Mouse (Mus musculus): Measurements from ENCODE around the gene Olfm2.
A peak's percentile ranks its signal among the peaks of the same experiment; 100 is the strongest.
"Not testable (repeated sequence)": the region's sequence is repeated elsewhere in the genome, so short reads cannot be mapped to it uniquely, and the experiment has no call there.

Gene Olfm2

DNA sequence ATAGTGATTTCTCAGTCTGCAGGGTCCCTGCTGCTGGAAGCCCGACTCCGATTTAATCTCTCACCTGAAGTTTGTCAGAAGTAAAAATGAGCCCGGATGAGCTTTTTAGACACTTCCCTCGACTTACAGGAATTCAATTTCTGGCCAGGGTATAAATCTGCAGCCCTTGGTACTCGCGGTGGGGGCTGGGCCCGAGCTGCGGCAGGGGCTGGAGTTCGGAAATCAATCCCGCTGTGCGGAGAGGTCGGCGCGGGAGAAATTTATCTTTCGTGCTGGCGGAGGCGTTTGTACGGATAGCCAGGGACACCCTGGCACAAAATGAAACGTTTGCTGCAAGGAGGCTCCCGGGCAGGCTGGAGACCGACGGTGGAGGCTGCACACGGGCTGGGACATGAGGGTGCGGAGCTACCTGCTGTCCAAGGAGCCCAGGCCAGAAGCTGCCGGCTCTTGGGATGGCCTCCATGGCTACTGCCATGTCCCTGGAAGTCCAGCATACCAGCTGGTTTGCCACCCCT lies 51.4 kb downstream of the Olfm2 start:
- DNase-seq, result no peak

GRCm38 (mm10) chr9:20692863-20693262 lies 53.3 kb downstream of the Olfm2 start:
- DNase-seq, result no peak

GRCm38 (mm10) chr9:20690449-20690848 lies 55.7 kb downstream of the Olfm2 start:
- not testable (repeated sequence) for DNase-seq

DNA sequence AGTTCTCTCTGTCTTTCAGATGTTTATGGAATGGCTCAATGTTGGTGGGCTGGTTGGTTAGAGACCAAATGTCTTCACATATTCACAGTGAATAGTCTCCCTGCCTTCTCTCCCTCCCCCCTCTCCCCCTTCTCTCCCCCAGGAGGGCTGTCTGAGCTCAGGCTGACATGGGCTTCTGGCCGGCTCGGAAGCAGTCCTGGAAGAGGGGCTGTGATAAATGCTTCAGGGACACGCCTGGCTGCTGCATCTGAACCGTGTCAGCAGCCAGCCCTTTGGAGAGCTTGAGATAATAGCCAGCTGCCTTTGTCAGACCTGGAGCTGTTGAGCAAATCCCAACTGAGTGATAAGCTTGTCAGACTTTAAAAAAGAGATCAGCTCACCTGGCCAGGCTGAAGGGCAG lies 56.2 kb downstream of the Olfm2 start:
- DNase-seq, result no peak

- no peak for DNase-seq
These were observed 56.7 kb downstream of the Olfm2 start for GRCm38 (mm10) chr9:20689403-20689802.

- DNase-seq, result no peak
These were observed 60.9 kb downstream of the Olfm2 start for GRCm38 (mm10) chr9:20685081-20685861.

DNA sequence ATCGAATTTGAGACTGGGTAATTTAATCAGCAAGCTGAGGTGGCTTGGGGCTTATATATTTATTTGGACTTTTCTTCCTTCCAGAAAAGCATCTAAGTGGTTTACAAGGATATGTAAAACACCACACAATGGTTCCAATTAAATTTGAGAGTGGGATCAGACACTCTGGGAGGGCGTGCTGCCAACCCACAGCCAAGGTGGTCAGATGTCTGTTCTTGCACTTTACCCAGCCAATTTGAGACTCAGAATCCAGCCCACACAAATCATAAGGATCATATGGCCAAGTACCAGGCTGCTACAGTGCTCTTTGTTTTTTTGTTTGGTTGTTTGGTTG lies 63.8 kb downstream of the Olfm2 start:
- no peak for DNase-seq

- DNase-seq, result no peak
These were observed 64.4 kb downstream of the Olfm2 start for GRCm38 (mm10) chr9:20681546-20682388.

GRCm38 (mm10) chr9:20680378-20680958 lies 65.7 kb downstream of the Olfm2 start:
- DNase-seq, result no peak

DNA sequence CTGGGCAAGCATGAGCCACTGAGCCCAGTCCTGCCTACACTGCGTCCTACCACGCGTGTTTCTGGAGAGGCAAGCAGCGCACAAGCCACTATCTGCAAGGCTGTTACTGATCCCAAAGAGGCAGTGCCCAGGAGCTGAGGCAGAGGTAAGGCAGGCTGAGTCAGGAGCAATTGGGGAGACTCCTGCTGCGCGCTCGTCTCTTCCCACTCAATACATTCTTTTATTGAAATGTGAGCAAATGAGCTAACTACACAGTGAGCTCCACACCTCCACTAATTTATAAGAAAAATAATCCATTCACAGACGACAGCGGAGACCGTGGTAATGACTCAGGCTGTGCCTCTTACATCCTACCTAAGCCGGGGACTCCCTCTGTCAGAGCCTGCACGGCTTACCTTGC lies 68.3 kb downstream of the Olfm2 start:
- no peak for DNase-seq

DNA sequence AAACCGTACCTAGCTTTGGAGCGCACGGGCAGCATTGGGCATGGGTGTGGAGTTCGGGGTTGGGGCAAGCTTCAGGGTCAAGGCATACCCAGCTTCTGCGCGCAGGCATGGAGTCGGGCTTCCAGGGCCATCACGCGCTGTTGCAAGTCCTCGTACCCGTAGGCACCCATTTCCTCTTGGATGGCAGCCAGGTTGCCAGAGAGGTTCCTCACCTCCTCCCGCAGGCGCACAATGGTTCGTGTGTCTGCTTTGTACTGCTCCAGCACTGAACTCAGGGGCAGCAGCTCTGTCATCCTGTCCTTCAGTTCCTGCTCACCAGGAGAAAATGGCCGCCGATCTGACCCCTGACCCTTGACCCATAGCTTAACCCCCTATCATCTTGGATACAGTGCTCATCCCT lies 74.1 kb downstream of the Olfm2 start:
- DNase-seq, result no peak

- DNase-seq, result no peak
These were observed 78.1 kb downstream of the Olfm2 start for GRCm38 (mm10) chr9:20668065-20668464.

GRCm38 (mm10) chr9:20666510-20667034 lies 79.6 kb downstream of the Olfm2 start:
- no peak for DNase-seq

GRCm38 (mm10) chr9:20665925-20666324 lies 80.2 kb downstream of the Olfm2 start:
- no peak for DNase-seq

- DNase-seq, result no peak
These were observed 81.0 kb downstream of the Olfm2 start for GRCm38 (mm10) chr9:20664982-20665637.

DNA sequence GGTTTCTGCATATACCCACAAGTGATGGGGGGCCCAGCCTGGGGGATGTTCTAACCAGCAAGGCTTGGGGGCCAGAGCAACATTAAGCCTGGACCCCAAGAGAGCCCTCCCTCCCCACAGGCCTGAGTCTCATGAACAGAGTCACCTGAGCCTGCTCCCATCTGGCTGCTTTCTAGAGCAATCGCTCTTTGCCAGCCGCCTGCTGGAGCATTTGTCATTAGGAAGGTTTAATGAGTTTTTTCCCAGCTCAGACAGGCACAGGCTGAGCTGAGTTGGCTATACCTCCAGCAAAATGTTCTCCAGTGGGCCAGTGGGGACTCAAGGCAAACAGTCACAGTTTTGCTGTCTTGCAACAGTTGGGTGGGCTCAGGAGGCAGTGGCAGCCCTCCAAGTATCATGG lies 81.8 kb downstream of the Olfm2 start:
- DNase-seq, result no peak

- DNase-seq, result no peak
These were observed 82.2 kb downstream of the Olfm2 start for GRCm38 (mm10) chr9:20663956-20664355.

GRCm38 (mm10) chr9:20662874-20663273 lies 83.3 kb downstream of the Olfm2 start:
- no peak for DNase-seq

- DNase-seq, result peak; percentile 75
These were observed 83.8 kb downstream of the Olfm2 start for GRCm38 (mm10) chr9:20662325-20662724.

- DNase-seq, result no peak
These were observed 88.6 kb downstream of the Olfm2 start for GRCm38 (mm10) chr9:20657546-20657945.

DNA sequence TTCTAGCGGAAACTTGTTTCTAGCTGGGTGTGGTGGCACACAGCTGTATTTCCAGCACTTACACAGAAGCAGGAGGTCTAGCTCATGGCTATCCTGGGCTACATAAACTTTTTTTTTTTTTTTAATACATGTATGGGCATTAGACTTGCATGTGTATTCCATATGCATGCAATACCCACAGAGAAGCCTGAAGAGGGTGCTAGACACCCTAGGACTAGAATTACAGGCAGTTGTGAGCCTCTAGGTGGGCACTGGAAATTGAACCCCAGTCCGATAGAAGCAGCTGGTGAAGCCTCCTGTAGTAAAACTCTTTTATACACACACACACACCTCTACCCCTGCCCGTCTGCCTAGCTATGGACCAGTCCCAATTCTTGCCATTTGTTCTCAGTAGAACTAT lies 92.3 kb downstream of the Olfm2 start:
- DNase-seq, result no peak

GRCm38 (mm10) chr9:20652260-20652658 lies 93.9 kb downstream of the Olfm2 start:
- DNase-seq, result no peak

Measured in lung, postnatal 14 days (tissue).